Mouse (Mus musculus) E14TG2a.4 (cell line): ENCODE data around the gene Slc30a2.

Experiments used
- CTCF ChIP-seq: conservative IDR thresholded peaks from 2 replicates; pipeline ENCODE4 v1.5.1; 2014; ENCODE audit warnings: low read length
- NANOG ChIP-seq: IDR thresholded peaks from 2 replicates; pipeline ENCODE4 v1.6.1; 2014; ENCODE audit warnings: borderline replicate concordance, low read length, mixed read lengths
- POU5F1 ChIP-seq: IDR thresholded peaks from 2 replicates; pipeline ENCODE4 v1.6.1; 2014; ENCODE audit warnings: low read length, borderline replicate concordance

DNA sequence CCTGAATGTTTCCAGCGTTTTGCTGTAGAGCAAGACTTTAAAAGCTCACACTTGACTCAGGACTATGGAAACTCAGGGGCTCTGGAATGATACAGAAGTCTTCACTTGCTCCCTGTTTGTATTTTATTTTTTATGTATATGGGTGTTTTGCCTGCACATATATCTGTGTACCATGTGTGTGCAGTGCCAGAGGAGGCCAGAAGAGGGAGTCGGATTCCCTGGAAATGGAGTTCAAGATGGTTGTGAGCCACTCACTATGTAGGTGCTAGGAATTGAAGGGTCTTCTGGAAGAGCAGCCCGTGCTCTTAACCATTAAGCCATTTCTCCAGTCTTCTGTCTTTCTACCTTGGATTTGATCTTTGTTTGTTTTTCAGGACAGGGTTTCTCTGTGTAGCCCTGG lies 21.5 kb upstream of the Slc30a2 start:
- TF ChIP-seq CTCF (peak; percentile 76), POU5F1 (no peak), NANOG (no peak)
